Mouse (Mus musculus) embryonic facial prominence, embryonic 13.5 days (tissue): ENCODE data around the gene Gm40193. TPM values are rescaled to one million over a fixed set of nuclear protein-coding genes. Genes with fewer than 3 reads are reported as not detected.

Experiments
- ATAC-seq: fragments of 200-750 bp; cut with Nextera tagmentation; 2 replicates; pipeline ENCODE4 v1.8.0; 2017; ENCODE audit warnings: low read depth; ENCODE audit not compliant: insufficient number of reproducible peaks, insufficient read depth, low FRiP score, low TSS enrichment
- H3K27ac ChIP-seq: fragments of 300-500 bp; sonication (generic); 2 replicates; pipeline ENCODE4 v1.5.1; 2015; ENCODE audit warnings: moderate library complexity, mild to moderate bottlenecking, inconsistent platforms
- H3K27me3 ChIP-seq: fragments of 300-500 bp; sonication (generic); 2 replicates; pipeline ENCODE4 v1.6.1; 2015; ENCODE audit warnings: mild to moderate bottlenecking, inconsistent platforms
- H3K36me3 ChIP-seq: fragments of 300-500 bp; sonication (generic); 2 replicates; pipeline ENCODE4 v1.6.1; 2015; ENCODE audit warnings: mild to moderate bottlenecking, inconsistent platforms
- H3K4me1 ChIP-seq: fragments of 300-500 bp; sonication (generic); 2 replicates; pipeline ENCODE4 v1.6.1; 2015; ENCODE audit warnings: inconsistent platforms
- H3K4me2 ChIP-seq: fragments of 300-500 bp; sonication (generic); 2 replicates; pipeline ENCODE4 v1.6.1; 2015; ENCODE audit warnings: moderate library complexity, mild to moderate bottlenecking, inconsistent platforms
- H3K4me3 ChIP-seq: fragments of 300-500 bp; sonication (generic); 2 replicates; pipeline ENCODE4 v1.5.1; 2015; ENCODE audit warnings: mild to moderate bottlenecking, inconsistent platforms
- H3K9ac ChIP-seq: fragments of 300-500 bp; sonication (generic); 2 replicates; pipeline ENCODE4 v1.6.1; 2015; ENCODE audit warnings: mild to moderate bottlenecking, inconsistent platforms
- H3K9me3 ChIP-seq: fragments of 300-500 bp; sonication (generic); 2 replicates; pipeline ENCODE4 v1.6.1; 2016; ENCODE audit warnings: inconsistent platforms
- WGBS: fragments of 180-500 bp; shearing (Covaris S2); methylation state at CpG from one replicate; pipeline ENCODE4 v1.1.7; 2015; ENCODE audit warnings: mixed read lengths; 5-methylcytosine and 5-hydroxymethylcytosine counted together
- polyA plus RNA-seq: library from polyadenylated mRNA; unstranded; fragments of >200 nt; fragmentation: Nextera tagmentation; extraction: Ambion mirVana; gene quantifications from 2 replicates; pipeline ENCODE4 v1.2.1, GENCODE M21; 2015

The Gm40193 gene
- polyA plus RNA-seq, 1 experiment from 2014 or later = not detected

DNA sequence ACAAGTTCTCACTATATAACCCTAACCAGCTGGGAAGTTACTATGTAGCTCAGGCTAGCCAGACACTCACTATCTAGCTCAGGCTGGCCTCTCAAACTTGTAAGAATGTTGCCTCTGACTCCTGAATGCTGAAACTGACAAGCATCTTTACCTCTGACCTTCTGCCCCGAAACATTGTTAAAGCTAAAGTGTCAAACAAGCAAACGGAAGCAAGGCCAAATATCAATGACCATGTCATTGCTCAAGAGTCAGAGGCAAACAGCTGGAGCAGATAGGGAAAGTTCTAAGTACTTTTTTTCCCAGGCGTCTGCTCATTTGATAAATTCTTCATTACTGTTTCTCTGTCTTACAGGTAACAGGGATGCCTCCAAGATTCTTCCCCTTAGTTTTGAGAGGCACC, 30.7 kb downstream of the Gm40193 start:
- no peak overlapping the region for H3K4me3 ChIP-seq
- H3K27ac ChIP-seq = no peak overlapping the region
- no peaks in the 10 kb centered on the region for H3K4me1 ChIP-seq
- no peak overlapping the region for H3K4me2 ChIP-seq
- 61% methylated on average over 3 of the region's 3 CpGs for WGBS
- no peaks in the 10 kb centered on the region for H3K9me3 ChIP-seq
- H3K36me3 ChIP-seq = no peaks in the 10 kb centered on the region
- H3K9ac ChIP-seq = no peak overlapping the region
- no peaks in the 10 kb centered on the region for H3K27me3 ChIP-seq
- no peak for ATAC-seq

DNA sequence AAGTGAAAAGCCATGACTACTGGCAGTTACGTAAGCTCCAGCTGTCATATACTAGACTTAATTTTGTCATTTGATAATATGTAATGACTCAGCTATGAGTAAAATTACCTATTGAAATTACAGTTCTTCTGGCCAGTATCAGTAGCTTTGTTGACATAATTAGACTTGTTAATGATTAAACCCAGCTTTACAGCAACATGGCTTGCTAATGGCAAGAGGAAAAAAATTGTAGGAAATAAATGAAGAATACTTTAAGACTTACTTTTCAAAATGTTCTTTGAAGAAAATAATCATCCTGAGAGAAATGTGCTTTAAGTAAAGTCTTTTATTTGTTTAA, 32.3 kb downstream of the Gm40193 start:
- Histone ChIP-seq H3K4me2 (no peak overlapping the region), H3K27me3 (no peaks in the 10 kb centered on the region), H3K27ac (no peak overlapping the region), H3K9ac (no peak overlapping the region), H3K4me3 (no peak overlapping the region), H3K4me1 (no peaks in the 10 kb centered on the region), H3K36me3 (no peaks in the 10 kb centered on the region), H3K9me3 (no peaks in the 10 kb centered on the region)
- no peak for ATAC-seq
- 87% methylated on average over 1 of the region's 1 CpGs for WGBS

DNA sequence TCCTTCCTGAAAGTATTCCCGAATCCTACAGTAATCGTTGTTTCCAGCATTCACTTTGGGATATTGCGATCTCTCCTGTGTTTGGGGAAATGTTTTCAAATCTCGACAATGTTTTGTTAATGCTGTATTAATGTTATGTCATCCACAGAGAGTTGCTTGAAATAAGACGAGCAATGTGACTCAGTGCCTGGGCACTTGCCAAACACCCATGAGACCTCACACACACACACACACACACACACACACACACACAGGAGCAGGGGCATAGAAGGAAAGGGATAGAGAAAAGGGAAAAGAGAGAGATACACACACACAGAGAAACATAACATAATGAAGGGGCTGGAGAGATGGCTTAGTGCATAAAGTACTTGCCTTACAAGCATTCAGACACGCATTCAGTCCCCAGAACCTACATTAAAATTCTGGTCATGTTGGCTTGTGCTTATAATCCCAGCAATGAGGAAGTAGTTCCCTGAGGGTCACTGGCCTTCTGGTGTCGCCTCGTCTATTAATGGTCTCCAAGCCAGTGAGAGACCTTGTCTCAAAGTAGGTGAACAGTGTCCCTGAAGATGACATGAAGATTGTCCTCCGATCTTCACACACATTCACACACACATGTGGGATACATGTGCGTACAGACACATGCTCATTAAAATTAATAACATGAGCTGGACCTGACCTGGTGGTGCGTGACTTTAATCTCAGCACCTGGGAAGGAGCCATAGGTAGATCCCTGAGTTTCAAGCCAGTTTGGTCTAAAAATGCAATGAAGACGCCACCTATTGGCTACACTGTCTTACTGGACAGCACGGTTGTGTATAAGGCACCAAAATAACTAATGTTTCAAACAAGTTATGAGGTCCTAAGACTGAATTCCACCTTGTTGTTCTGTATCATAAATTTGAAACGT, 32.9 kb downstream of the Gm40193 start:
- Histone ChIP-seq H3K36me3 (no peaks in the 10 kb centered on the region), H3K9me3 (no peaks in the 10 kb centered on the region), H3K4me3 (no peak overlapping the region), H3K27me3 (no peaks in the 10 kb centered on the region), H3K27ac (no peak overlapping the region), H3K9ac (no peak overlapping the region), H3K4me2 (no peak overlapping the region), H3K4me1 (no peaks in the 10 kb centered on the region)
- WGBS = 71% methylated on average over 14 of the region's 14 CpGs
- no peak for ATAC-seq

DNA sequence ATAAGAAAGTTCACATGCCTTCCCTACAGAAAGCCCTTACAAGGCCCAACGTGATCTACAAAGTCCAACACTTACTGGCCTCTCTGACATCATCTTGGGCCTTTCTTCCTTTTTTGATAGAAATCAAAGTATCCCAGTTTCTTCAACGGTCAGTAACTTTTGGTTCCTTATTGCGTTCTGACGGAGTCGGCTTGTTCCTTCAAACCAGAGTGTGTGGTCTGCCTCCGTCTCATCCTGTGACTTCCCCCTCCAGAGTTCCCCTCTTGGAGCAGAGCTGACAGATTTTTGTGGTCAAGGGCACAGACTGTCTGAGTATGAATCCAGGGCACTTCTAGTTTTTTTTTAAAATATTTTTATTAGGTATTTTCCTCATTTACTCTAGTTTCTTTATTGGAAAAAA, 43.1 kb downstream of the Gm40193 start:
- H3K4me2 ChIP-seq = no peak overlapping the region
- H3K27me3 ChIP-seq = no peaks in the 10 kb centered on the region
- H3K27ac ChIP-seq = no peak overlapping the region
- no peaks in the 10 kb centered on the region for H3K9me3 ChIP-seq
- 84% methylated on average over 6 of the region's 6 CpGs for WGBS
- H3K36me3 ChIP-seq = no peaks in the 10 kb centered on the region
- H3K4me1 ChIP-seq = no peaks in the 10 kb centered on the region
- H3K4me3 ChIP-seq = no peak overlapping the region
- H3K9ac ChIP-seq = no peak overlapping the region
- ATAC-seq = no peak

DNA sequence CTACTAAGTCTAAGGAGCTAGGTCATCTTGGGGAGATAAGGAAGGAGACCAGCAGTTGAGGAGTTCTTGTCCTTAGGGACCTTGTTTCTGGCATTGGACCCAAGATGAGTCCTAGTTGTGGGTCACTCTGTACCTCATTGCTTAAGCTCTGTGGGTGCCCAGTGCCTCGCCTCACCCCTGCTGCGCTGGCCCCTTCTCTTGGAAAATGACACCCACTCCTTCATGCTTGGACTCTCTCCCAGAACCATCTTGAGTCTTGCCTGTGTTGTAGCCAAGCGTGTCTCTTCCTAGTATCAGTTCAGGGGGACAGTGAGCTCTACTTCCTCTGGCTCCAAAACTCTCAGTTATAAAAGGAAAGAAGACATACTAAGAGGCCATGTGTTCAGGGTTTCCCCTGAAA, 43.6 kb downstream of the Gm40193 start:
- H3K27ac ChIP-seq = no peak overlapping the region
- 83% methylated on average over 3 of the region's 3 CpGs for WGBS
- no peaks in the 10 kb centered on the region for H3K9me3 ChIP-seq
- H3K9ac ChIP-seq = no peak overlapping the region
- no peaks in the 10 kb centered on the region for H3K4me1 ChIP-seq
- no peak for ATAC-seq
- no peaks in the 10 kb centered on the region for H3K27me3 ChIP-seq
- no peaks in the 10 kb centered on the region for H3K36me3 ChIP-seq
- H3K4me3 ChIP-seq = no peak overlapping the region
- no peak overlapping the region for H3K4me2 ChIP-seq

DNA sequence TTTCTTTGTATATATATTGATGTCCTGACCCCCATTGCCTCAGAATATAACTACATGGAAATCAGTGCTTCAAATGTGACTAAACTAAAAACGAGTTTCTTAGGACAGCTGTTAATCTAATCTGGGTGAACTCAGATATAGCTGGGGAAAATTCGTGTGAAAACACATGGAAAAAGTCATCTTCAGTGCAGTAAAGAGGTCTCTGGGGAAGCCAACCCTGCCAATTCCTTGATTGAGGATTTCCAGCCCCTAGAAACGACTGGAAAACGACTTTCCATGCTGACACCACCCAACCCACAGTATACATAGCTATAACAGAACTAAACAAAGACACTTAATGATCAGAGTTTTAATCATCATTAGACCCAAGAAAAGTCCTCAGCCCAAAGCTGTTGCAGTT, 44.9 kb downstream of the Gm40193 start:
- no peaks in the 10 kb centered on the region for H3K9me3 ChIP-seq
- no peaks in the 10 kb centered on the region for H3K36me3 ChIP-seq
- no peaks in the 10 kb centered on the region for H3K4me1 ChIP-seq
- no peak overlapping the region for H3K27ac ChIP-seq
- no peak overlapping the region for H3K4me3 ChIP-seq
- H3K27me3 ChIP-seq = no peaks in the 10 kb centered on the region
- no peak overlapping the region for H3K9ac ChIP-seq
- WGBS = 41% methylated on average over 4 of the region's 4 CpGs
- no peak overlapping the region for H3K4me2 ChIP-seq
- ATAC-seq = no peak

DNA sequence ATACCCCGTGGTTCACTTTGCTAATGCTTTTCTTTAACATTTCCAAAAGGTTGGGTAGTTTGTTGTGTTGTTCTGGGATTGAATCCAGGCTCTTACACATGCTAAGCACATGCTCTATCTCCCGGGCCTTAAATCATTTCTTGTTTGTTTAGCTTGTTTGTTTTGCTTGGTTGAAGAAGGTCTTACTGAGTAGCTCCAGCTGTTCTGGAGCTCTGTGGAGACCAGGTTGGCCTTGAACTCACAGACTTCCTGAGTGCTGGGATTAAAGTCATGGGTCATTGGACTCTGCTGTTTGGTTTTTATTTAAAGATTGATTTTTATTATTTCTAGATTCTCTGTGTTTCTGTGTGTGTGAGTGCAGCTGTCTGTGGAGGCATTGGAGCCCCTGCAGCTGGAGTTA, 47.2 kb downstream of the Gm40193 start:
- Histone ChIP-seq H3K4me1 (no peaks in the 10 kb centered on the region), H3K9ac (no peak overlapping the region), H3K9me3 (no peaks in the 10 kb centered on the region), H3K27ac (no peak overlapping the region), H3K4me3 (no peak overlapping the region), H3K36me3 (no peaks in the 10 kb centered on the region), H3K4me2 (no peak overlapping the region), H3K27me3 (no peaks in the 10 kb centered on the region)
- 58% methylated on average over 2 of the region's 2 CpGs for WGBS
- no peak for ATAC-seq

Other genes with a start within 250 kb of the Gm40193 start
- 0.32 and 0.67 TPM in 2 replicates for gene Alox12e, start 210.3 kb downstream of the Gm40193 start, polyA plus RNA-seq
- 0.87 and 1.3 TPM in 2 replicates for gene Alox15, start 180.9 kb downstream of the Gm40193 start, polyA plus RNA-seq
- gene Pelp1, start 122.9 kb downstream of the Gm40193 start, polyA plus RNA-seq = 37.1 and 42.1 TPM in 2 replicates
- gene Arrb2, start 100.3 kb downstream of the Gm40193 start, polyA plus RNA-seq = 18.1 and 19.4 TPM in 2 replicates
- 40.8 and 44.7 TPM in 2 replicates for gene Med11, start 81.0 kb downstream of the Gm40193 start, polyA plus RNA-seq
- 0.59 and 0.78 TPM in 2 replicates for gene Zmynd15, start 73.5 kb downstream of the Gm40193 start, polyA plus RNA-seq
- gene Cxcl16, start 73.0 kb downstream of the Gm40193 start, polyA plus RNA-seq = 2.4 and 2.6 TPM in 2 replicates
- gene Tm4sf5, start 27.7 kb downstream of the Gm40193 start, polyA plus RNA-seq = 0.69 TPM in 1 of 2 replicates, not detected in the other
- gene Vmo1, start 18.3 kb downstream of the Gm40193 start, polyA plus RNA-seq = 0.56 TPM in 1 of 2 replicates, not detected in the other
- gene Gltpd2, start 13.7 kb downstream of the Gm40193 start, polyA plus RNA-seq = 0.45 TPM in 1 of 2 replicates, not detected in the other
- gene Psmb6, start 7.6 kb downstream of the Gm40193 start, polyA plus RNA-seq = 837 and 839 TPM in 2 replicates
- 5.3 and 6.5 TPM in 2 replicates for gene Pld2, start 7.1 kb upstream of the Gm40193 start, polyA plus RNA-seq
- gene Mink1, start 29.9 kb upstream of the Gm40193 start, polyA plus RNA-seq = 14.6 and 16.5 TPM in 2 replicates
- not detected in 2 replicates for gene 4930544D05Rik, start 82.9 kb upstream of the Gm40193 start, polyA plus RNA-seq
- gene Chrne, start 86.3 kb upstream of the Gm40193 start, polyA plus RNA-seq = not detected in 2 replicates
- 0.10 and 0.37 TPM in 2 replicates for gene Gp1ba, start 106.2 kb upstream of the Gm40193 start, polyA plus RNA-seq
- 131 and 135 TPM in 2 replicates for gene Rnf167, start 114.3 kb upstream of the Gm40193 start, polyA plus RNA-seq
- 167 and 170 TPM in 2 replicates for gene Slc25a11, start 114.5 kb upstream of the Gm40193 start, polyA plus RNA-seq
- gene Pfn1, start 121.7 kb upstream of the Gm40193 start, polyA plus RNA-seq = 1,478 and 1,672 TPM in 2 replicates
- 18.3 and 19.7 TPM in 2 replicates for gene Eno3, start 124.3 kb upstream of the Gm40193 start, polyA plus RNA-seq
- 159 and 163 TPM in 2 replicates for gene Spag7, start 136.5 kb upstream of the Gm40193 start, polyA plus RNA-seq
- gene Camta2, start 155.2 kb upstream of the Gm40193 start, polyA plus RNA-seq = 13.4 TPM in 2 replicates
- 1.1 and 1.3 TPM in 2 replicates for gene Inca1, start 167.2 kb upstream of the Gm40193 start, polyA plus RNA-seq
- 4.2 and 4.5 TPM in 2 replicates for gene Kif1c, start 167.6 kb upstream of the Gm40193 start, polyA plus RNA-seq
- 6.0 and 7.6 TPM in 2 replicates for gene Zfp3, start 231.3 kb upstream of the Gm40193 start, polyA plus RNA-seq